Mouse (Mus musculus) lung, postnatal 0 days (tissue): ENCODE results near the gene Hoxa3. TPM values are rescaled to one million over a fixed set of nuclear protein-coding genes. Genes with fewer than 3 reads are reported as not detected.

Experiments used
- ATAC-seq: fragments of 200-750 bp; cut with Nextera tagmentation; 2 replicates; pipeline ENCODE4 v1.8.0; 2017; ENCODE audit warnings: moderate library complexity
- DNase-seq: peaks from one replicate; pipeline ENCODE4 v3.0.0-alpha.2; 2016; ENCODE audit warnings: low spot score
- H3K27ac ChIP-seq: fragments of 300-500 bp; sonication (generic); 2 replicates; pipeline ENCODE4 v1.5.1; 2014; ENCODE audit warnings: antibody characterized with exemption, mild to moderate bottlenecking, low read length, mixed read lengths
- H3K27me3 ChIP-seq: fragments of 300-500 bp; sonication (generic); replicated peaks from 2 replicates; pipeline ENCODE4 v1.6.1; 2014; ENCODE audit warnings: low read length, mixed read lengths; ENCODE audit not compliant: insufficient read depth
- H3K36me3 ChIP-seq: fragments of 300-500 bp; sonication (generic); 2 replicates; pipeline ENCODE4 v1.6.1; 2014; ENCODE audit warnings: low read length, mixed read lengths; ENCODE audit not compliant: insufficient read depth
- H3K4me1 ChIP-seq: fragments of 300-500 bp; sonication (generic); 2 replicates; pipeline ENCODE4 v1.6.1; 2014; ENCODE audit warnings: antibody characterized with exemption, low read depth, low read length, mixed read lengths; ENCODE audit not compliant: insufficient read depth
- H3K4me2 ChIP-seq: fragments of 300-500 bp; sonication (generic); replicated peaks from 2 replicates; pipeline ENCODE4 v1.6.1; 2014; ENCODE audit warnings: low read depth, mild to moderate bottlenecking, low read length, moderate library complexity, mixed read lengths
- H3K4me3 ChIP-seq: fragments of 300-500 bp; sonication (generic); 2 replicates; pipeline ENCODE4 v1.5.1; 2014; ENCODE audit warnings: low read depth, low read length
- H3K9ac ChIP-seq: fragments of 300-500 bp; sonication (generic); replicated peaks from 2 replicates; pipeline ENCODE4 v1.6.1; 2014; ENCODE audit warnings: low read depth, mild to moderate bottlenecking
- H3K9me3 ChIP-seq: fragments of 300-500 bp; sonication (generic); 2 replicates; pipeline ENCODE4 v1.6.1; 2016; ENCODE audit warnings: low read length, mixed read lengths
- CTCF ChIP-seq: IDR thresholded peaks from 2 replicates; pipeline ENCODE4 v1.5.1; 2016; ENCODE audit warnings: antibody characterized with exemption, mild to moderate bottlenecking
- EP300 ChIP-seq: IDR thresholded peaks from 2 replicates; pipeline ENCODE4 v1.6.1; 2016; ENCODE audit warnings: antibody characterized with exemption, mild to moderate bottlenecking, control low read depth
- WGBS: fragments of 180-500 bp; shearing (Covaris S2); extraction: QIAGEN DNeasy Blood & Tissue Kit; methylation state at CpG from one replicate; pipeline ENCODE4 v1.1.7; 2014; 5-methylcytosine and 5-hydroxymethylcytosine counted together
- polyA plus RNA-seq: library from polyadenylated mRNA; unstranded; fragments of >200 nt; fragmentation: Nextera tagmentation; extraction: Ambion mirVana; gene quantifications from 2 replicates; pipeline ENCODE4 v1.2.1, GENCODE M21; 2015

Gene Hoxa3
- polyA plus RNA-seq, 1 experiment from 2014 or later = 4.3 TPM

- 12% methylated on average over 7 of the region's 7 CpGs for WGBS
- no peak overlapping the region for H3K4me3 ChIP-seq
- no peak overlapping the region for H3K27ac ChIP-seq
- TF ChIP-seq EP300 (no peak), CTCF (no peak)
- no peak overlapping the region for H3K4me2 ChIP-seq
- DNase-seq (no peak), ATAC-seq (no peak)
- no peaks in the 10 kb centered on the region for H3K9me3 ChIP-seq
- no peaks in the 10 kb centered on the region for H3K36me3 ChIP-seq
- H3K9ac ChIP-seq = no peak overlapping the region
- no peaks in the 10 kb centered on the region for H3K4me1 ChIP-seq
- peaks cover 86% of the 10 kb centered on the region for H3K27me3 ChIP-seq
Observed at GRCm38 (mm10) chr6:52251177-52251879, 38.2 kb upstream of the Hoxa3 start.

- no peak for TF ChIP-seq CTCF
- no peak for TF ChIP-seq EP300
- H3K4me2 ChIP-seq = no peak overlapping the region
- 4% methylated on average over 4 of the region's 4 CpGs for WGBS
- ATAC-seq (no peak), DNase-seq (no peak)
- H3K9me3 ChIP-seq = no peaks in the 10 kb centered on the region
- H3K4me3 ChIP-seq = no peak overlapping the region
- H3K9ac ChIP-seq = no peak overlapping the region
- no peaks in the 10 kb centered on the region for H3K4me1 ChIP-seq
- no peaks in the 10 kb centered on the region for H3K36me3 ChIP-seq
- no peak overlapping the region for H3K27ac ChIP-seq
- H3K27me3 ChIP-seq = peaks cover 88% of the 10 kb centered on the region
Observed at GRCm38 (mm10) chr6:52249826-52250225, 36.7 kb upstream of the Hoxa3 start.

- Histone ChIP-seq H3K27ac (no peak overlapping the region), H3K9me3 (no peaks in the 10 kb centered on the region), H3K36me3 (no peaks in the 10 kb centered on the region), H3K9ac (no peak overlapping the region), H3K4me2 (no peak overlapping the region), H3K4me1 (no peaks in the 10 kb centered on the region), H3K27me3 (peaks cover 92% of the 10 kb centered on the region), H3K4me3 (no peak overlapping the region)
- no peak for ATAC-seq
- 2% methylated on average over 16 of the region's 16 CpGs for WGBS
- no peak for DNase-seq
- TF ChIP-seq CTCF (no peak), EP300 (no peak)
Observed at GRCm38 (mm10) chr6:52249415-52249738, 36.2 kb upstream of the Hoxa3 start.

- no peak for TF ChIP-seq CTCF
- no peak for TF ChIP-seq EP300
- H3K9ac ChIP-seq = no peak overlapping the region
- ATAC-seq (no peak), DNase-seq (no peak)
- 2% methylated on average over 24 of the region's 27 CpGs for WGBS
- H3K27ac ChIP-seq = no peak overlapping the region
- peaks cover 93% of the 10 kb centered on the region for H3K27me3 ChIP-seq
- no peak overlapping the region for H3K4me3 ChIP-seq
- no peaks in the 10 kb centered on the region for H3K36me3 ChIP-seq
- no peaks in the 10 kb centered on the region for H3K9me3 ChIP-seq
- no peak overlapping the region for H3K4me2 ChIP-seq
- H3K4me1 ChIP-seq = no peaks in the 10 kb centered on the region
Observed at GRCm38 (mm10) chr6:52248638-52249414, 35.7 kb upstream of the Hoxa3 start.

- H3K27ac ChIP-seq = no peak overlapping the region
- no peak overlapping the region for H3K9ac ChIP-seq
- H3K9me3 ChIP-seq = no peaks in the 10 kb centered on the region
- ATAC-seq (no peak), DNase-seq (no peak)
- H3K4me3 ChIP-seq = no peak overlapping the region
- H3K4me1 ChIP-seq = no peaks in the 10 kb centered on the region
- TF ChIP-seq EP300 = no peak
- TF ChIP-seq CTCF = no peak
- 2% methylated on average over 23 of the region's 23 CpGs for WGBS
- peaks cover 94% of the 10 kb centered on the region for H3K27me3 ChIP-seq
- H3K36me3 ChIP-seq = no peaks in the 10 kb centered on the region
- H3K4me2 ChIP-seq = no peak overlapping the region
Observed at GRCm38 (mm10) chr6:52247766-52248637, 34.9 kb upstream of the Hoxa3 start.

- Histone ChIP-seq H3K4me3 (no peak overlapping the region), H3K4me1 (no peaks in the 10 kb centered on the region), H3K27me3 (peaks cover 94% of the 10 kb centered on the region), H3K9me3 (no peaks in the 10 kb centered on the region), H3K27ac (no peak overlapping the region), H3K9ac (no peak overlapping the region), H3K4me2 (no peak overlapping the region), H3K36me3 (no peaks in the 10 kb centered on the region)
- ATAC-seq (no peak), DNase-seq (no peak)
- WGBS = 8% methylated on average over 3 of the region's 3 CpGs
- TF ChIP-seq CTCF (no peak), EP300 (no peak)
Observed at GRCm38 (mm10) chr6:52246916-52247315, 33.8 kb upstream of the Hoxa3 start.
